Mouse (Mus musculus) kidney, postnatal 4 days (tissue): ENCODE measurements at regions not wholly inside any gene's neighbourhood (a gene's known extent, or its start where the extent isn't known, plus 50 kb on each side); places are given as distances from the start of the nearest gene placed in this dataset.
"Not testable (repeated sequence)": the region's sequence is repeated elsewhere in the genome, so short reads cannot be mapped to it uniquely, and the experiment has no call there.

Experiments used
- DNase-seq, 2 experiments: peaks; one replicate each; pipeline ENCODE4 v3.0.0; 2021; ENCODE audit warnings: mixed read lengths in 2 of 2

DNA sequence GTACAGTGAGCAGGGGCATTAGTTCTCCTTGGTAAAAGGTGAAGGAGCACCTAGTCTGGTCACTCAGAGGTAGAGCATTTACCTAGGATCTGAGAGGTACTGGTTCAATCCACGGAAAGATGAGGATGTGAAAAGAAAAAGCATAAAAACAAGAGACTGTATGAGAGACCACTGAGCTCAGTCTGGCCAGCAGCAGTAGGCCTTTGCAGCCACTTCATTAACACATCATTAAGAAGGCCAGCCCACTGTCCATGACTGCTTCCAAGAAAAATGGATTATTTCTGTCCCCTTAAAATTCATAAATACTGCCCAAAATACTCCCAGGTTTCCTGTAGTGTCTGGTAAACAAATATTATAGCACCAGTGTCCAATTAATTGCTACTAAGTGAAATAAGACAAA, 499.3 kb upstream of the 4930578C19Rik start:
- no peak for DNase-seq

DNA sequence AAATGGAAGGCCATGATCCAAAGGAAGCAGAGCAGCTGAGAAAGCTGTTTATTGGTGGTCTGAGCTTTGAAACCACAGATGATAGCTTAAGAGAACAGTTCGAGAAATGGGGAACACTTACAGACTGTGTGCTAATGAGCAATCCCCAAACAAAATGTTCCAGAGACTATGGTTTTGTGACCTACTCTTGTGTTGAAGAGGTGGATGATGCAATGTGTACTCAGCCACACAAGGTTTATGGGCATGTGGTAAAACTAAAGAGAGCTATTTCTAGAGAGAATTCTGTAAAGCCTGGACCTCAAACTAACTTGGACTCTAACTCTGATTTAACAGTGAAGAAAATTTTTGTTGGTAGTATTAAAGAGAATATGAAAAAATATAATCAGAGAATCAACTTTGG, 481.4 kb upstream of the 4930578C19Rik start:
- no peak for DNase-seq

DNA sequence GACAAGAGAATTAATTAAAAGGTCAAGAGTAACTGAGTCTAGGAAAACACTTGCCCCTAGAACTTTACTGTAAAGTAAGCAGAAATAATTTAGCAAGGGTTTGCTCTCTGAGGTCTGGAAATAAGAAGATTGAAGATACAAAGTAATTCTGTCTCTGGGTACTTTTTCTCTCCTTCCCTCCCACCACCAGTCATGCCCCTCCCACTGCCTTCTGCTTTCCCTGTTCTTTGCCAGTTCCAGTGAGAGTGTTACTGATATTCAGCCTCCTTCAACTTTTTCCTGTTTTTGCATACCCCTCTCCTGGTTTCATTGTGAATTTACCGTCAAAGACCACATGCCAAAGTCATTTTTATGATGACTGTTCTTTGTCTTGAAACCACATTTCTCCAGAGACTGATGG, 472.1 kb upstream of the 4930578C19Rik start:
- no peak for DNase-seq

DNA sequence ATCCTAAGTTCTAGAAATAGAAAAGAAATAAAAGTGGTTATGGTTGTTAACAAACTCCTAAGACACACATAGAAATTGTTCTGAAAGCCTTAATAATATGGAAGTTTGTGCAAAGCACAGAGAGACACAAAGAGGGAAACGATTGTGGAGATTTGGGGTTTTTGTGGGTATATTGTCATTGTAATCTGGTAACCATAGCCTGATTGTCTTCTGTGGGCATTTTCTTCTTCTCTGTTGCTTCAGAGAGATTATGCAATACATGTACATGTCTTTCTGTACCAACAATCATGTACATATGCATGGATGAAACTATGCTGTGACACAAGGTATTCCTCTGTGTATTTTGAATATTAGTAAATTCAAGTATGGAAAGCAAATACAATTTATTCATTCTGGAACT, 461.9 kb upstream of the 4930578C19Rik start:
- DNase-seq: no peak

DNA sequence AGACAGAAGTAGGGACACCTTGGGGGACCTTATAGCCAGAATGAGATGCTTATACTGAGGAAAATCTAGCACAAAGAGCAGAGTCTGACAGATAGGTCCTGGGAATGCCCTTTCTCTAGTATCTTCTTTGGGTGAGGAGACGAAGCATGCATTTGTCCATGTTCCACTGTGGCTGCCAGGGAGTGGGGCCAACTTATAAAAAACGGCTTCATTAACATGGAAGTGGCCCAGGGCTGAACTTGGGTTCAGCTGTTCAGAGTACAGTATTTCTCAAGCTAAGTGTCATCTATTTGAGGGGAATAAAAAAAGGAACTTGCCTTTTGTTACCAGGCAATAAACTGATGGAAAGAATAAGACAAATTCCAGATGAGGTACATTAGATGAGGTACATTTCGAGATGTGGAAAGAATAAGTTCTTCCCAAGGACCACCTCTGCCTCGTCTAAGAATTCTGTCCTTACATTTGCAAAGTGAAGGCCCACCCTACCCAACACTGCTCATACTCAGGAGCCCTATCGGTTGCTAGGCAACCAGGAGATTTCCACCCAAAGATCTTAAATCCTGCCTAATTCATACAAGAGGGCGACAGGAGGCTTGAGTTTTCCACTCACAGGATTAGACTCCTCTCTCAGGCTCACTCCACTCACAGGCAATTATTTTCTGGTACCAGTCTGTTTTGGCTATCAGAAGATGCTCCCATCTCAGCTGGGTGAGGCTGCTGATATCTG, 460.3 kb upstream of the 4930578C19Rik start:
- DNase-seq: no peak

DNA sequence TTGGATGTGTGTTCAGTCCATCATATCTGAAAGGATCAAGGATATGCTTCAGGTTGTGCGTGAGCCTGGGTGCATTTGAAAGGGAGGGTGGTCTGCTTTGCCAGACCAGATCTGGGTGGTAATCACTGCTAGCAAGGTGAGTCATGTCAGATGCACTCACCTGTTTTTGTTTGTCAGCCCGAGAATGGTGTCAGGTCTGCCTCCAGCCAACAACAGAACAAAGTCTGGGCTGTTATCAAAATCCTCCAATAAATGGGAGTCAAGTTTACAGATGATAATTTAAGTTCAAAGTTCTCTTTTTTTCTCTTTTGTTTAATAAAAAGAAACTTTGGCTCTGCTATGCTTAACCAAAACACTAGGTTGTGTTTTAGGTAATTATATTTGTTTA, 421.6 kb upstream of the 4930578C19Rik start:
- no peak for DNase-seq

DNA sequence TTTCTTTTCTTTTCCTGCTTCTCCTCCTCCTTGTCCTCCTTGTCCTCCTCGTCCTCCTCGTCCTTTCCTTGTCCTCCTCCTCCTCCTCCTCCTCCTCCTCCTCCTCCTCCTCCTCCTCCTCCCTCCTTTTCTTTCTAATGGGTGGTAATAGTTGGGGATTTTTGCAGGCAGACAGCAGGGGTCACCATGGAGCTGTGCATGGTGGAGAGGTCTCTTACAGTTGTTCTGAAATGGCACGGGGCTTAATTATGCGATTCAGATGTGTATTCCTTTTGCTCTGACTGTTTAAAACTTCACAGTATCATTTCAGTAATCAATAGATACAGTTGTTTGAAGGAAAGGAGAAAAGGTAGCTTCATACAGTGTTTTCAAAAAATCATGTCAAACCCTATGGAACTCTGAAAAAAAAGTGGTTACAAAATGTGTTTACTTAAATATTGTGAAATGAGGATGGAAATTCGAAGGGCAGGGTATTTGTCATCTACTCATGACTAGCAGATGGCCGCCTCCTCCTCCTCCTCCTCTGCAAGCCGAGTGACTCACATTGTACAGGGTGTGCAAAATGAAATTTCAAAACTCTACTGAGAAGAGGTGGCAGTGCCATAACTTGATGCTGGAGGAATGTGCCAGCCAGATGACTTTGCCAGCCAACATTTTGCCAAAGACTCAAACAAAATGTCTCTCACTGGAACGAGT, 421.0 kb upstream of the 4930578C19Rik start:
- peak; percentile 49 to 51 for DNase-seq

DNA sequence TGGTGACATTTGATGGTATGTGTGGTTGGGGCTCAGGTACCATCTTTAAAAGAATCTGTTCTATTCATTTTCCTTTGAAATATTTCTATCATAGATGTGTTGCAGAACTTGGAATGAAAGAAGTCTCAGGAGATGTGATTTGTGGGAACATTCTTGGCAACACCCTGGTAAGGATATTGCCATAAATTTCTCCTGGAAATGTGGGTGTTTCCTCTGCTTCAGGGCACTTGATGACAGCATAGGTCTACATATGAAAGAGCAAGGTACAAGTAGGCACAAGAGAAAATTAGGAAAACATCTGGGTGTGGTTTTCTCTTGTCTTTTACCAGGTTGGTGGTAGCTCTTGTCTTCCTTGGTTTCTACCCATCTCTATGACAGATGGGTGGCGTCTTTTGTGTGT, 414.5 kb upstream of the 4930578C19Rik start:
- DNase-seq: no peak

DNA sequence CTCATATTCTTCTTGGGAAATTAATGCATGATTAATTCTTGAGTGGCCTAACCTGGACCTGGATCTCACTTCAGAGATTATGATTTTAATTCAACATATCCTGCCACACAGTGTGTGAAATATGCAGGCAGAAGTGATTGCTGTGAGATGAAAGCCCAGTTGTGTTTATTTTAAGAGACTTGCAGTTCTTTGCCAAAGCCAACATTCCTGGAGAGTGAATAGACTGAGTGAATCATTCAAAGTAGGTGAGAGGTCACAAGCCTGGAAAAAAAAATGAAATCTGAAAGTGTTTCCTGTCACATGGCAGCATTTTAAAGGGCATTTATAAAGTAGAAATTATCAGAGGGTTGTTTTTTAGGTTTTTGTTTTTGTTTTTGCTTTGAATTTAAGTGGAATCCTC, 412.9 kb upstream of the 4930578C19Rik start:
- no peak for DNase-seq

DNA sequence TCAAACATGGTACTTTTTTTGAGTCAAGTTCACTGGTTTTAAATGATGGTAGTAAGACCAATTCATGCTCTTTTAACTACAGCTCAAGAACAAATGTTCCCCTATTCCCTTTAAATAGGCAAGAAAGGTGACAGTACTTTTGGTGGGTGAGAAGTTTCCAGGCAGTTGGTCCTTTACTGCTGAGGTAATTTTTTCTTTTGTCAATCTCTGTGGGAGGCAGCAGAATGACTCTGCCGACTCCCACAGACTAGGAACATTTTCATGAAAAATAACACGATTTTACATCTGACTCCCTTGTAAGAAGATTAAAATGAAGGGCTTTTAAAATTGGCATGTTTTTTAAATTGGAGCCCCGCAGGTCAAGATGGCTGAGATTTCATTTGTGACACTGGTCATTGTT, 377.5 kb upstream of the 4930578C19Rik start:
- no peak for DNase-seq

DNA sequence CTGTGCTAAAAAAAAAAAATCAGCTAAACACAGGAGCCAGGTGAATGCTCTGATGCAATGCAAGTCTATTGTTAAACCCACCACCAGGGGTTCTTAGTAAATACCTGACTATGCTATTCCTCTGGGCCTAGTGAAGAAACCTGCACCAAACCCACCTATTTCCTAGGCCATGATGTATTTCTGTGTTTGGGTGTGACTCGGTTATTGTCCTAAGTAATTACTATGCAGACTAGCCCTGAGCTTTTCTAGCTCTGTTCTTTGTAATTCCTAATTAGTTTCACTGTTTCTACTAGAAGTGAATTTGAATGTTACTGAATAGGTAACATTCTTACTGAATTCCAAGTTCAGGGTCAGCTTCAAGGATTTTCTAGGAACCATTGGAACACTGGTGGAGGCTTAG, 363.8 kb upstream of the 4930578C19Rik start:
- DNase-seq: not testable (repeated sequence)

DNA sequence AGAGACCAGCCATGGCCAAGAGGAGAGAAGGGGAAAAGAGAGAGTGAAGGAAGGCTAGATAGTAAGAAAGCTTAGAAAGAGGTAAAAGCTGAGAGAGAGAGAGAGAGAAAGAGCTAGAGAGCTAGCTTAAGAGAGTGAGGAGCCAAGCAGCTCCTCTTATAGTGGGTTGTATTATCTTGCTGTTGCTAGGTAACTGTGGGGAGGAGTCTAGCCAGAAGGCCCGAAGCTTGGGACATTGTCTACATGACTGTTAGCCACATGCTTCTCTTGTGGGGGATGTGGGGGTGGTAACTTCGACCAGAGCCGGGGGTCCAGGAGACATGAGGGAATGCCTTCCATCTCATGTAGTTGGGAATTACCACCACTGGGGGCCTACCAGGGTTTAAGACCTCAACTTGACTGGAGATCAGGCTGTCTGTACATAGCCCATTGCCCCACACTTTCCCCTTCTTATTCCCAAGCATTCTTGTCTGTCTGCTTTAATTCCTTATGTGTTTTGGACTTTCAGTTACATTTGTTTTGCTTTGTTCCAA, 353.3 kb upstream of the 4930578C19Rik start:
- DNase-seq: no peak
